Mouse (Mus musculus) megakaryocyte progenitor cell, adult 5-6 weeks (primary cell): ENCODE results near the gene Cbfa2t2. TPM values are rescaled to one million over a fixed set of nuclear protein-coding genes. Genes with fewer than 3 reads are reported as not detected.
A peak's percentile ranks its signal among the peaks of the same experiment; 100 is the strongest.

Experiments used
- ATAC-seq: replicated peaks from 2 replicates; pipeline ENCODE4 v1.8.0; 2016; ENCODE audit warnings: mild to moderate bottlenecking, moderate TSS enrichment, inconsistent platforms; ENCODE audit not compliant: poor library complexity
- total RNA-seq, 2 experiments: library from RNA; stranded (forward) in 1 of 2; stranded (reverse) in 1 of 2; fragments of 157-497, 149-512 nt in 1 of 2; fragments of 200-1000 nt in 1 of 2; gene quantifications; 2 replicates each; pipeline versions ENCODE4 v1.2.3 to v1.2.4; 2015 to 2017

The Cbfa2t2 gene
- total RNA-seq, 2 experiments from 2014 or later = 10.1 to 23.3 TPM

- peak; percentile 69 for ATAC-seq
Observed at GRCm38 (mm10) chr2:154526531-154526930, 90.2 kb downstream of the Cbfa2t2 start.

GRCm38 (mm10) chr2:154532888-154533287, 96.6 kb downstream of the Cbfa2t2 start:
- 0 out of 2 replicates have a peak, but pooled peaks have one; percentile 17 for ATAC-seq

DNA sequence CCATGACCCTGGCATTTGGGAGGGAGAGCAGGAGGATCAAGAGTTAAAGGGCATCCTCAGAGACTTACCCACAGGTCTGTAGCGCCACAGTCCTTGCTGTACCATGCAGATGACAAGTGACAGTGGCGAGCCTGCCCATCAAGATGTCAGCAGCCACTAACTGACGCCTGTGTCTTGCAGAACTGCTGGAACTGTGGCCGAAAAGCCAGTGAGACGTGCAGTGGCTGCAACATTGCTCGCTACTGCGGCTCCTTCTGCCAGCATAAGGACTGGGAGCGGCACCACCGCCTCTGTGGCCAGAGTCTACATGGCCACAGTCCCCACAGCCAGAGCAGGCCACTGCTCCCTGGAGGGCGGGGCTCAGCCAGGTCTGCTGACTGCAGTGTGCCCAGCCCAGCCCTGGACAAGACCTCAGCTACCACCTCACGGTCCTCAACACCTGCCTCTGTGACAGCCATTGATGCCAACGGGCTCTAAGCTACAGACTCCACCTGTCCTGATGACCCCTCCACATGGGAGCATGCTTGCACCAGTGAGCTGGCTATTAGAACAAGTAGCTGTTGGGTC, 98.5 kb downstream of the Cbfa2t2 start:
- ATAC-seq = no peak

GRCm38 (mm10) chr2:154538310-154538709, 102.0 kb downstream of the Cbfa2t2 start:
- no peak for ATAC-seq

DNA sequence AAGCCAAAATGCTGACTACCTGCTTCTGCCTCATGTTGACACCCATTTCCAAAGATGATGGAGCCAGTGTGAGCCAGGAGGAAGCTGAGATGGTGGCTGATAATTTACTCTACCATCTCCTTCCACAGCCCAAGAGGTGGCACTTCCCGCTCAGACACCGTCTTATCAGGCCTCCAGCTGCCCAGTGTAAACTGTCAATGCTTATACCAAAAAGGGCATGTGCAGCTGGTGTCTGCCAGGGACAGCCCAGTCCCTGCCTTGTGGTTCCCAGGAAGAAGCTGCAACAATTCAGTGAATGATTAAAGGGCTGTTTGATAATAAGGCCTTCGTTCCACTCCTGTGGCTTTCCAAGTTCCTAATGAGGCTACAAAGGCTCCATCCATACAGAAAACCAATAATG, 102.4 kb downstream of the Cbfa2t2 start:
- ATAC-seq = peak; percentile 83

DNA sequence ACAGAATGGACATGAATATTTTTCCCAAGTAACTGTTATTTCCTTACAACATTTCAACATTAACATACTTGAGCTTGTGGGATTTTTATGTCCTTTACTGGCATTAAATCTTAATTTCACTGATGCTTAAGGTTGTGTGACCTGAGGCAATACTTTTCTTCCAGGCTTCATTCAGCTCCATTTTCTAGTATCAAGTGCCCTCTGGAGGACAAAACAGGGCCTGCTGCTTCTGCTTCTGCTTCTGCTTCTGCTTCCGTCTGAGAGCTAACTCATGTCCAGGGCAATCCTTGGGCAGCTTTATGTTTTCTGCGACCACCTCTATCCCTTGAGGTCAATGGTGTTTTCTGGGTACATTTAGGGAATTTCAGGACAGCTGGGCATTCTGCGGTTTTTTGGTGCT, 103.4 kb downstream of the Cbfa2t2 start:
- ATAC-seq = peak; percentile 78

- no peak for ATAC-seq
Observed at GRCm38 (mm10) chr2:154541630-154542029, 105.3 kb downstream of the Cbfa2t2 start.

GRCm38 (mm10) chr2:154543567-154544347, 107.5 kb downstream of the Cbfa2t2 start:
- ATAC-seq = no peak

- no peak for ATAC-seq
Observed at GRCm38 (mm10) chr2:154546711-154547110, 110.4 kb downstream of the Cbfa2t2 start, which contains the start of gene 1700003F12Rik. TSS of gene 1700003F12Rik (plus strand) at chr2:154547085.

DNA sequence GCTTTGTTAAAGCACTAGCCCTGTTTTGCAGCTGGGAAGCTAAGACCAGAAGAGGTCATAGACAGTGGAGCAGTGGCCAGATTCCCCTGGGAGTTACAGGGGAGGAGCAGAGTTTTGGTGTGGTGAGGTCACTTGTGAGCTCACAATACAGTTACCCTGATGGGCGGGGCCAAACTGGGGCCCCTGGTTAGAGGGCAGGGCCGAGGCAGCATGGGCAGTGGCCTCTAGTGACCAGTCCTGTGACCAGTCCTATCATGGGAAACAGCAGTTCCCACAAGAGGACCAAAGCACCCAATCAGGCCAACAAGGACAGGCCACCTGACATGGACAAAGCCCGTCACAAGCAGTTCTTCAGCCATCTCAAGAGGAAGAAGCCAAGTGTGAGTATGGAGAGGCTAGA, 112.4 kb downstream of the Cbfa2t2 start:
- no peak for ATAC-seq

GRCm38 (mm10) chr2:154549127-154549885, 113.0 kb downstream of the Cbfa2t2 start:
- ATAC-seq = peak; percentile 52

GRCm38 (mm10) chr2:154549886-154550189, 113.6 kb downstream of the Cbfa2t2 start:
- ATAC-seq = no peak

DNA sequence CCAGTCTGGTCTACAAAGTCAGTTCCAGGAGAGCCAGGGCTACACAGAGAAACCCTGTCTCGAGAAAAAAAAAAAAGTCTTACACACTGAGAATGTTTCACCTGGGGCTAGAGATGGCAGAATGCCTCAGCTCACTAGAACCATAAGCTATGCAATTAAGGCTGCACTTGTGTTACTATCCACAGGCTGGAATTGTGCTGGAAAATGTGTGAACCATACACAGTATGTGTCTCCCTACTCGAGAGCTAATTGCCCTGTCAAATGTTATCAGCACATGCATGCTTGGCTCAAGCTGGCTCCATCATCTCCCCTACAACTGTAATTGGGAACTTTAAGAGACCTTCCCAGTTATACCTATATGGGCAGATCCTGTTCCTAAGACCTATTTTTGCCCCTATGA, 114.7 kb downstream of the Cbfa2t2 start:
- no peak for ATAC-seq

GRCm38 (mm10) chr2:154551476-154551875, 115.2 kb downstream of the Cbfa2t2 start, which contains the start of gene Actl10:
TSS of gene Actl10 (plus strand) at chr2:154551776.
- no peak for ATAC-seq

GRCm38 (mm10) chr2:154551927-154552326, 115.6 kb downstream of the Cbfa2t2 start:
- peak; percentile 27 for ATAC-seq

GRCm38 (mm10) chr2:154552424-154552907, 116.2 kb downstream of the Cbfa2t2 start:
- ATAC-seq = peak; percentile 81

DNA sequence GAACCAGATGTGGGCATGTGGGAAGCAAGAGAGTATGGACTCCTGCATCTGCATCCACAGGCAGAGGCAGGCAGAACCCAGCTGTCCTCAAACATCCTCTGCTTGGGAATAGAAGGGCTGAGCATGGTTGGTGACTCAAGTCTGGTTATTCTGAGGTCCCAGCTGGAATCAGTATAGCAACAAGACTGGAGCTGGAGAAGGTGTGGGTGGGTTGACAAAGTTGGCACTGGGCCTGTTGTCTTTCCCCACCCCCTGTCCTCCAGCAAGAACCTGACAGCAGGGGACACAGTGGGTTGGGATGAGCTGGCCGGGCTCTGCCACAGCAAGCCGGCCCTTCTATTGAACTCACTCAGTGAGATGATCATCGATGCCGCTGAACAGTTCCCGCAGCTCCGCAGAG, 119.0 kb downstream of the Cbfa2t2 start:
- no peak for ATAC-seq

DNA sequence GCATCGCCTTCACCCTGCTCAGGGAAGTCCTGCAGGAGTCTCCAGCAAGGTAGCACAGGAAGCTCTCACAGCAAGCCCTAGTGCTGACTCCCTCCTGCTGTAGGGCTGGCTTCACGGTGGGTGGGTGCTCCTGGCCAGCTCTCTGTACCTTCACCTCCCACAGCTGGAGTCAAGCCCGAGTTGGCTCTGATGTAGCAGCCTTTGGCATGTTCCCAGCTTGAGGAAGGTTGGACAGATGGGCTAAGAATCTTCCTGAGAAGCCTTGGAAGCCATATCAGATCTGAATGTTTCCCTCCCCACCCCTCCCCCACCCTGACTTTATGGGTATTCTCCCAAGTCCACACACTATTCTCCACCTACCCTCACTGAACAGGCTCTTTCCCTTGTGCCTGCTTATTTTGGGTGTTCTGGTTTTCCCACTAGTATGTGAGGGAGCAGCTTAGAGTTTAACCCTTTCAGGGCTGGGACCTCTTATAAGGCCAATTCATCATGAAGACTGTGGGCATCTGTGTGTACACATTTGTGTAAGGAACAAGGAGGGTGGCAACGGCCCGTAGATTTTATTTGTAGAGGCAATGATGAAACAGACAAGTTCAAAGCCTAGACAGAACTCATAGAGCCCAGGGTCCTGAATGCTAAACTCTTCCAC, 121.0 kb downstream of the Cbfa2t2 start:
- no peak for ATAC-seq

GRCm38 (mm10) chr2:154558264-154559039, 122.2 kb downstream of the Cbfa2t2 start, which contains the start of gene Necab3:
TSS of gene Necab3 (minus strand) at chr2:154558890.
- ATAC-seq = peak; percentile 82

GRCm38 (mm10) chr2:154563612-154564170, 127.4 kb downstream of the Cbfa2t2 start:
- ATAC-seq = no peak
